Mouse (Mus musculus) hindbrain, embryonic 11.5 days (tissue): ENCODE measurements around the gene Sit1. TPM values are rescaled to one million over a fixed set of nuclear protein-coding genes. Genes with fewer than 3 reads are reported as not detected.
A peak's percentile ranks its signal among the peaks of the same experiment; 100 is the strongest.

Experiments used
- ATAC-seq: fragments of 200-750 bp; cut with Nextera tagmentation; 2 replicates; pipeline ENCODE4 v1.8.0; 2017; ENCODE audit warnings: mild to moderate bottlenecking, moderate TSS enrichment, moderate library complexity; ENCODE audit not compliant: low FRiP score
- DNase-seq: peaks from one replicate; pipeline ENCODE4 v3.0.0-alpha.2; 2015; ENCODE audit warnings: low spot score
- H3K27ac ChIP-seq: fragments of 300-500 bp; sonication (generic); 2 replicates; pipeline ENCODE4 v1.5.1; 2014; ENCODE audit warnings: mild to moderate bottlenecking, low read depth, low read length
- H3K27me3 ChIP-seq: fragments of 300-500 bp; sonication (generic); 2 replicates; pipeline ENCODE4 v1.6.1; 2014; ENCODE audit warnings: mild to moderate bottlenecking, low read length, moderate library complexity, mixed read lengths; ENCODE audit not compliant: control insufficient read depth, insufficient read depth
- H3K36me3 ChIP-seq: fragments of 300-500 bp; sonication (generic); 2 replicates; pipeline ENCODE4 v1.6.1; 2014; ENCODE audit warnings: mild to moderate bottlenecking, low read length, moderate library complexity, mixed read lengths; ENCODE audit not compliant: control insufficient read depth, insufficient read depth
- H3K4me1 ChIP-seq: fragments of 300-500 bp; sonication (generic); replicated peaks from 2 replicates; pipeline ENCODE4 v1.6.1; 2014; ENCODE audit warnings: low read length, mixed read lengths; ENCODE audit not compliant: control insufficient read depth, insufficient read depth
- H3K4me2 ChIP-seq: fragments of 300-500 bp; sonication (generic); replicated peaks from 2 replicates; pipeline ENCODE4 v1.6.1; 2014; ENCODE audit warnings: mild to moderate bottlenecking, low read depth, low read length
- H3K4me3 ChIP-seq: fragments of 300-500 bp; sonication (generic); 2 replicates; pipeline ENCODE4 v1.5.1; 2014; ENCODE audit warnings: low read depth, low read length
- H3K9ac ChIP-seq: fragments of 300-500 bp; sonication (generic); 2 replicates; pipeline ENCODE4 v1.6.1; 2014; ENCODE audit warnings: low read depth, low read length
- H3K9me3 ChIP-seq: fragments of 300-500 bp; sonication (generic); 2 replicates; pipeline ENCODE4 v1.6.1; 2016; ENCODE audit warnings: low read length; ENCODE audit not compliant: control insufficient read depth
- WGBS: fragments of 180-500 bp; shearing (Covaris S2); extraction: QIAGEN DNeasy Blood & Tissue Kit; methylation state at CpG from one replicate; pipeline ENCODE4 v1.1.7; 2014; 5-methylcytosine and 5-hydroxymethylcytosine counted together
- polyA plus RNA-seq: library from polyadenylated mRNA; unstranded; fragments of >200 nt; fragmentation: Nextera tagmentation; extraction: Ambion mirVana; gene quantifications from 2 replicates; pipeline ENCODE4 v1.2.1, GENCODE M21; 2014

Sit1 gene
- polyA plus RNA-seq, 1 experiment from 2014 or later: not detected

DNA sequence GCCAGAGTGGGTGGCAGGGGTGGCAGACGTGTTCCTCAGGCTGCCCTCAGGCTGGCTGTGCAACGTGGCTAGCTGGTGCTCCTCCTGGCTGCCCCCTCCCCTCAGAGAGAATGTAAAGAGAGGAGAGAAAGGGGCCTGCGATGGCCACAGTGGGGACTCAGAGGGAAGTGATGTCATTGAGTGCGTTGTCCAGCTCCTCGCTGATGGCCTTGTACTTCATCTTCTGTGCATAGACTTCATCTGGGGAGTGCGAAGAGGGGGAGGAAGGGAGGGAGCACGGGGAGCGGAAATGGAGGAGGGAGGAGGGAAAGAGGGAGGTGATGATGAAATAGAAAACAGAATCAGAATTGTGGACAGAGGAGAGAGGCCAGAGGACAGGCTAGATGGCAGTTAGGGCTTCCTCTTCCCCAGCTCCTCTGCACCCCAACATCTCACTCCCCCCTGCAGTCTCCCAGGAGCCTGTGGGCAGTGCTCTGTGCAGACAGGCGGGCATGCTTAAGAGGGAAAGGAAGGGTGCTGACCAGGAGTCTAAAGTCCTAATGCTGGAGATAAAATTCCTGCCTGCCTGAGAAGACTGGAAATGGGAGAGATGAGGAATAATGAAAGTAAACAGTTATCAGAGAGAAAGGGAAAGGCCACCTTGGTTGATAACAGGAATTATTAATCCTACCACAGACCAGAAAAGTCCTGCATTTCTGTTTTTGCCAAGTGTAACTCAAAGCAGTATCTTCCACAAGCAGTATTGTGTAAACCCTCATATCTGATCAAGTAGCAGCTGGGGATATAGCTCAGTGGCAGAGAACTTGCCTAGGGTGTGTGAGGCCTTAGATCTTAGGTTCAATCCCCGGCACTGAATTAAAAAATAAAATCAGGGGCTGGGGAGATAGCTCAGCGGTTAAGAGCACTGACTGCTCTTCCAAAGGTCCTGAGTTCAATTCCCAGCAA lies 32.5 kb upstream of the Sit1 start:
- no peaks in the 10 kb centered on the region for H3K36me3 ChIP-seq
- 0 out of 2 replicates have a peak, but pooled peaks cover 4% of the 10 kb centered on the region for H3K4me1 ChIP-seq
- H3K9ac ChIP-seq: no peak overlapping the region
- DNase-seq (no peak), ATAC-seq (no peak)
- H3K4me2 ChIP-seq: no peak overlapping the region
- H3K9me3 ChIP-seq: no peaks in the 10 kb centered on the region
- H3K4me3 ChIP-seq: no peak overlapping the region
- WGBS: 76% methylated on average over 11 of the region's 11 CpGs
- H3K27me3 ChIP-seq: no peaks in the 10 kb centered on the region
- H3K27ac ChIP-seq: no peak overlapping the region

DNA sequence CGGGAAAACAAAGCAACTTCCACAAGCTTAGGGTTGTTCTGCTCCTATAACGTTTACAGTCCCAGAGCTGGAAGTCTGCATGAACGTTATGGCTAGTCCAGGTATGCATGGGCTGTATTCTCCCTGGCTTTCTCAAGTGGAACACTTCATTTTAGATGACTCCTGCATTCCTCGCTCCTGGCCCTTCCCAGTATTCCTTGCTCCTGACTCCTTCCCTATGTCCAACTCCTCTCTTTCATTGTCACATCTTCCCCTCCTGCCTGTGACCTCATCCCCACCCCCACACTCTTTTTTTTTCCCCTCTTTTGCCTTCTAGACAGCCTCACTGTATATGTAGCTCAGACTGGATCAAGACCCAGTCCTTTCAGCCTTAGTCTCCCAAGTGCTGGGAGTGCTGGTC lies 30.3 kb upstream of the Sit1 start:
- H3K9me3 ChIP-seq: no peaks in the 10 kb centered on the region
- H3K4me3 ChIP-seq: no peak overlapping the region
- H3K4me2 ChIP-seq: no peak overlapping the region
- H3K36me3 ChIP-seq: no peaks in the 10 kb centered on the region
- H3K27me3 ChIP-seq: no peaks in the 10 kb centered on the region
- H3K27ac ChIP-seq: no peak overlapping the region
- 81% methylated on average over 4 of the region's 4 CpGs for WGBS
- H3K4me1 ChIP-seq: 0 out of 2 replicates have a peak, but pooled peaks cover 4% of the 10 kb centered on the region
- no peak for ATAC-seq
- no peak for DNase-seq
- H3K9ac ChIP-seq: no peak overlapping the region

DNA sequence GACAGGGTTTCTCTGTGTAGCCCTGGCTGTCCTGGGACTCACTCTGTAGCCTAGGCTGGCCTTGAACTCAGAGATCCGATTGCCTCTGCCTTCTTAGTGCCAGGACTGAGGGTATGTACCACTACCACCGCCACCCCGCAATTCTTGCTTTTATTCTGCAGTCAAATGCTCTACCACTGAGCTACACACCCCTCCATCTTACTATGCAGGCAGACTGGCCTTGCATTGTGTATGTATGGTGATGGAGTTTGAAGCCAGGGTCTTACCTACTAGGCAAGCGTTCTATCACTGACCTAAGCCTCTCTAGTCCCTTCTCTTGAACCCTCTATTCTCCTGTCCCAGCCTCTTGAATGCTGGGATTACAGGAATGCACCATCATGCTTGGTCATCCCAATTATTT lies 29.8 kb upstream of the Sit1 start:
- DNase-seq (no peak), ATAC-seq (no peak)
- Histone ChIP-seq H3K4me2 (no peak overlapping the region), H3K4me3 (no peak overlapping the region), H3K9me3 (no peaks in the 10 kb centered on the region), H3K27ac (no peak overlapping the region), H3K36me3 (no peaks in the 10 kb centered on the region), H3K4me1 (0 out of 2 replicates have a peak, but pooled peaks cover 4% of the 10 kb centered on the region), H3K9ac (no peak overlapping the region), H3K27me3 (no peaks in the 10 kb centered on the region)
- WGBS: 80% methylated on average over 4 of the region's 4 CpGs

DNA sequence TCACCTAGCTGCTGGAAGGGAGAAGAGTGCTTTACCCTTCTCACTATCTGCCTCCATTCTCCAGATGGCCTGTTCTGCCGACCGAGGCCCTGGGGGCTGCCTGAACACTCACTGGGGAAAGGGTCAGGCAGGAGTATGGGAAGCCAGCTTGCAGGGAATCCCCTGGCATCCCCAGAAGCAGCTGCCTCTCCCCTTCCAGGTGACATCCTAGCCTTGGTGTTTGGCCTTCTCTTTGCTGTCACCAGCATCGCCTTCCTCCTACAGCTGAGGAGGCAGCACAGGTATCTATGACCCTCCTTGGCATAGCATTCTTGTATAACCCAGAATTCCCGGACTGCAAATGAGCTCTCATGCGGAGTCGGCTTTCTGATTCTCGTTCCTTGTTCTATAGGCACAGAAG lies 29.1 kb upstream of the Sit1 start:
- Histone ChIP-seq H3K4me2 (no peak overlapping the region), H3K27me3 (no peaks in the 10 kb centered on the region), H3K4me1 (0 out of 2 replicates have a peak, but pooled peaks cover 4% of the 10 kb centered on the region), H3K4me3 (no peak overlapping the region), H3K27ac (no peak overlapping the region), H3K9me3 (no peaks in the 10 kb centered on the region), H3K36me3 (no peaks in the 10 kb centered on the region), H3K9ac (no peak overlapping the region)
- DNase-seq: no peak
- 68% methylated on average over 7 of the region's 7 CpGs for WGBS
- ATAC-seq: no peak

DNA sequence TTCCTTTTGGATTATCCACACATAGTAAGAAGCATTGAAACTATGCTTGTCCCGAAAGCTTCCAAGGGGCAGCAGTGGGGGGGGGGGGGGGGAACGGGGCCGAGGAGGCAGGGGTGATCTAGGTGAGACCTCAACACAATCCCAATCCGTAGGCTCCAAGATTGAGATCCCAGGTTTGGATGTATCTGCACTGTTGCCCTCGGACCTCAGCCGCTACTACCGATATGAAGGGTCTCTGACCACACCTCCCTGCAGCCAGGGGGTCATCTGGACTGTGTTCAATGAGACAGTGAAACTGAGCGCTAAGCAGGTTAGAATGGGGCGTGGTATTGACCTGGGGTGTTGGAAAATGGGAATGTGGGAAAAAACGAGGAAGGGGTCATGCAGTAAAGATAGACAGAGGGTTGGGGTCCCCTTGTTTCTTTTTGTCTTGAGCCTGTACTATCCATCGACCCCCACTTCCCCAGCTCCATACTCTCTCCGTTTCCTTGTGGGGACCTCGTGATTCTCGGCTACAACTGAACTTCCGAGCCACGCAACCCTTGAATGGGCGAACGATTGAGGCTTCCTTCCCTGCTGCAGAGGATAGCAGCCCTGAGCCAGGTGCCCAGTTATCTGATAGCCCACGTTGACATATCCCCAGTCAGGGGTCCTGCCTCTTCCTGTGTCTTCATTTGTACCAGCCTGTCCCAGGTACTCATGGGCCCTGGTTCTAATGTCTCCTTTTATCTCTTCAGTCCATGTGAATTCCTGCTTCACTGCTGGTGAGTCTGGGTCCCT lies 28.3 kb upstream of the Sit1 start:
- DNase-seq (no peak), ATAC-seq (no peak)
- H3K4me2 ChIP-seq: no peak overlapping the region
- H3K27me3 ChIP-seq: peaks cover 3% of the 10 kb centered on the region; the same call in 1 of the 2 replicates
- no peaks in the 10 kb centered on the region for H3K9me3 ChIP-seq
- 0 out of 2 replicates have a peak, but pooled peaks cover 4% of the 10 kb centered on the region for H3K4me1 ChIP-seq
- H3K27ac ChIP-seq: no peak overlapping the region
- 74% methylated on average over 19 of the region's 19 CpGs for WGBS
- no peak overlapping the region for H3K4me3 ChIP-seq
- no peak overlapping the region for H3K9ac ChIP-seq
- H3K36me3 ChIP-seq: no peaks in the 10 kb centered on the region

DNA sequence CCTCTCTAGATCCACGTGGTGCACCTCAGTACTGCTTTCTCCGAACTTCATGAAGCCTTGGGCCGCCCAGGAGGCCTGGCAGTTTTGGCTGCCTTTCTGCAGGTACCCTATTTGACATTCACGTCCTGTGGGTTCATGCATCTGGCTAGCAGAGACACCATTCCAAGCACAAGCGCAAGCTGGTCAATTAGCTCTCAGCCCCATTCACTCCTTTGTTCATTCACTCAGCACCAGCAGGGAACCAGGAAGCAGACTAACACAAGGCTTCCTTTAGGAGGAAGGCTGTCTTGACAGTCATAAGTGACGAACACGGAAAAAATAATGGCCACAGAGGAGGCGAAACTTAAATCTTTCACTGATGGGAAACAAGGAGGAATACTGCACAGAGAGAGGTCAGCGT lies 25.6 kb upstream of the Sit1 start:
- H3K4me2 ChIP-seq: peak overlapping the region; percentile 48; the same call in 1 of the 2 replicates
- ATAC-seq: no peak
- H3K27me3 ChIP-seq: peaks cover 4% of the 10 kb centered on the region; the same call in 1 of the 2 replicates
- no peak overlapping the region for H3K4me3 ChIP-seq
- H3K27ac ChIP-seq: no peak overlapping the region
- no peak overlapping the region for H3K9ac ChIP-seq
- 23% methylated on average over 9 of the region's 9 CpGs for WGBS
- 0 out of 2 replicates have a peak, but pooled peaks cover 4% of the 10 kb centered on the region for H3K4me1 ChIP-seq
- no peaks in the 10 kb centered on the region for H3K36me3 ChIP-seq
- no peaks in the 10 kb centered on the region for H3K9me3 ChIP-seq
- DNase-seq: no peak

DNA sequence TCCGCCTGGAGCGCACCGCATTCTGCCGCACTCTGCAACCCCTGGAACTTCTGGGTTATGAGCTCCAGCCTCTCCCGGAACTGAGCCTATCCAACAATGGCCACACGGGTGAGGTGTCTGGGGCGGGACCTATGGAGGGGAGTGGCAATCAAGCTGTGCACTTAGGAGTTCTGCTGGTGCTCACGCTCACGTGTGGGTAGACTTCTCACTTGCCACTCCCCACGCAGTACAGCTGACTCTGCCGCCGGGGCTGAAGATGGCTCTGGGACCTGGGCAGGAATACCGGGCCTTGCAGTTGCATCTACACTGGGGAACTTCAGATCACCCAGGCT lies 25.1 kb upstream of the Sit1 start:
- 10% methylated on average over 13 of the region's 13 CpGs for WGBS
- ATAC-seq (peak; percentile 43; the same call in 1 of the 2 replicates), DNase-seq (peak; percentile 45)
- H3K27ac ChIP-seq: no peak overlapping the region
- peak overlapping the region; percentile 19 for H3K4me3 ChIP-seq
- H3K27me3 ChIP-seq: peaks cover 4% of the 10 kb centered on the region; the same call in 1 of the 2 replicates
- peak overlapping the region; percentile 48 for H3K4me2 ChIP-seq
- 0 out of 2 replicates have a peak, but pooled peaks cover 4% of the 10 kb centered on the region for H3K4me1 ChIP-seq
- H3K9ac ChIP-seq: peak overlapping the region; percentile 44; the same call in 1 of the 2 replicates
- no peaks in the 10 kb centered on the region for H3K36me3 ChIP-seq
- no peaks in the 10 kb centered on the region for H3K9me3 ChIP-seq

DNA sequence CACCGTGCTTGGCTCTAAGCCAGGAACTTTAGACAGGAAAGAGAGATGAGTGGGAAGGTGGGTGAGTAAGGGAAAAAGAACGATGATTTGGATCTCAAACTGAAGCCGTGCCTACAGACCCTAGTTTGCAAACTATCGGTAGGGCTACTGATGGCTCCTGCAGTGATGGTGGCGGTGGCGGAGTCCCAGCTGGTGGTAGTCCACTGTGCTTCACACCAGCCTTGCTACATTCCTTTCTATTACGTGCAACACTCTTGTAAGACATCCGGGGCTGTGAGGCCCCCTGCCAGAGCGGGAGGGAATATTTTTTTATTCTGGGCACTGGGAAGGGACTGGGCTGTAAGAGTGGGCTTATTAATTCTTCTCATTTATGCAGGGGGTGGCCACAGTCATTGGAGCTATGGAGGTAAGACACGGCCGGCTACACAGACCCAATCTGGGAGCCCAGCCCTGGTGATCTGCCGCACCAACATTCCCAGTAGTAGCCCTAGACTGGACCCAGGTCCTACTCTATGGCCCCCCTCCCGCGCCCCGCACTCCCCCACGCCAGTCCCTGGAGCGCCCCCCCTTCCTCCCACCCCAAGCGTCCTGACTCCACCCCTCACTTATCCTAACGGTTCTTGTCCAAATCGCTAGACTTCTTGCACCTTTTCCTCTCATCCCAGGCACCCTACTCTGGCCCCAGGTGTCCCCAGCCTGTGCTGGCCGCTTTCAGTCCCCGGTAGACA lies 24.6 kb upstream of the Sit1 start:
- H3K27ac ChIP-seq: no peak overlapping the region
- ATAC-seq (peak; percentile 27; the same call in 1 of the 2 replicates), DNase-seq (no peak)
- H3K9ac ChIP-seq: peak overlapping the region; percentile 44; the same call in 1 of the 2 replicates
- no peaks in the 10 kb centered on the region for H3K9me3 ChIP-seq
- 9% methylated on average over 21 of the region's 22 CpGs for WGBS
- peak overlapping the region; percentile 19 for H3K4me3 ChIP-seq
- H3K4me1 ChIP-seq: 0 out of 2 replicates have a peak, but pooled peaks cover 4% of the 10 kb centered on the region
- peaks cover 4% of the 10 kb centered on the region; the same call in 1 of the 2 replicates for H3K27me3 ChIP-seq
- H3K36me3 ChIP-seq: no peaks in the 10 kb centered on the region
- peak overlapping the region; percentile 48 for H3K4me2 ChIP-seq
